Mouse (Mus musculus) layer of hippocampus, adult 8-10 months (tissue): ENCODE measurements around the gene Adprm. TPM values are rescaled to one million over a fixed set of nuclear protein-coding genes. Genes with fewer than 3 reads are reported as not detected.

ENCODE experiments used
- DNase-seq, 2 experiments: peaks; one replicate each; pipeline ENCODE4 v3.0.0; 2022; ENCODE audit warnings: low spot score in 2 of 2
- total RNA-seq, 4 experiments: library from RNA; stranded (reverse); gene quantifications; 2 replicates each; pipeline ENCODE4 v1.2.4; 2022

Adprm gene
- total RNA-seq, 4 experiments from 2014 or later = 24.0 to 31.6 (median 29.5) TPM

GRCm38 (mm10) chr11:67077435-67077834, 25.0 kb upstream of the Adprm start:
- DNase-seq = no peak

- DNase-seq = no peak
Measured at GRCm38 (mm10) chr11:67076781-67077180, 24.4 kb upstream of the Adprm start.

GRCm38 (mm10) chr11:67075036-67075435, 22.6 kb upstream of the Adprm start:
- DNase-seq = no peak

GRCm38 (mm10) chr11:67072615-67073130, 20.3 kb upstream of the Adprm start:
- DNase-seq = no peak

- DNase-seq = no peak
Measured at GRCm38 (mm10) chr11:67067741-67068140, 15.3 kb upstream of the Adprm start.

GRCm38 (mm10) chr11:67062726-67063125, 10.3 kb upstream of the Adprm start:
- DNase-seq = no peak

GRCm38 (mm10) chr11:67061311-67061710, 8.9 kb upstream of the Adprm start:
- no peak for DNase-seq

GRCm38 (mm10) chr11:67054754-67055365, 2.5 kb upstream of the Adprm start:
- DNase-seq = no peak

- DNase-seq = no peak
Measured at GRCm38 (mm10) chr11:67051676-67052320, 596 bp downstream of the Adprm start.

GRCm38 (mm10) chr11:67049256-67049655, 3.1 kb downstream of the Adprm start:
- DNase-seq = no peak

GRCm38 (mm10) chr11:67048496-67048895, 3.9 kb downstream of the Adprm start:
- no peak for DNase-seq

- no peak for DNase-seq
Measured at GRCm38 (mm10) chr11:67047199-67047598, 5.2 kb downstream of the Adprm start.

GRCm38 (mm10) chr11:67044959-67045358, 7.4 kb downstream of the Adprm start:
- DNase-seq = no peak

- no peak for DNase-seq
Measured at GRCm38 (mm10) chr11:67043007-67043406, 9.4 kb downstream of the Adprm start.

GRCm38 (mm10) chr11:67040483-67040882, 11.9 kb downstream of the Adprm start:
- no peak for DNase-seq

GRCm38 (mm10) chr11:67039799-67040198, 12.6 kb downstream of the Adprm start:
- no peak for DNase-seq

GRCm38 (mm10) chr11:67036892-67037291, 15.5 kb downstream of the Adprm start:
- no peak for DNase-seq

- DNase-seq = no peak
Measured at GRCm38 (mm10) chr11:67036229-67036628, 16.2 kb downstream of the Adprm start.

GRCm38 (mm10) chr11:67034775-67035485, 17.5 kb downstream of the Adprm start:
- DNase-seq = no peak

- DNase-seq = no peak
Measured at GRCm38 (mm10) chr11:67031603-67031915, 20.8 kb downstream of the Adprm start.

- DNase-seq = no peak
Measured at GRCm38 (mm10) chr11:67030904-67031602, 21.3 kb downstream of the Adprm start.
